Mouse (Mus musculus) layer of hippocampus, postnatal 36 days (tissue): ENCODE results near the gene Tmem131l. TPM values are rescaled to one million over a fixed set of nuclear protein-coding genes. Genes with fewer than 3 reads are reported as not detected.

ENCODE experiments used
- DNase-seq, 2 experiments: peaks; one replicate each; pipeline ENCODE4 v3.0.0; 2022
- total RNA-seq, 2 experiments: library from RNA; stranded (reverse); gene quantifications; 2 replicates each; pipeline ENCODE4 v1.2.3; 2021

The Tmem131l gene
- total RNA-seq, 2 experiments from 2014 or later = 30.8 to 37.4 TPM

DNA sequence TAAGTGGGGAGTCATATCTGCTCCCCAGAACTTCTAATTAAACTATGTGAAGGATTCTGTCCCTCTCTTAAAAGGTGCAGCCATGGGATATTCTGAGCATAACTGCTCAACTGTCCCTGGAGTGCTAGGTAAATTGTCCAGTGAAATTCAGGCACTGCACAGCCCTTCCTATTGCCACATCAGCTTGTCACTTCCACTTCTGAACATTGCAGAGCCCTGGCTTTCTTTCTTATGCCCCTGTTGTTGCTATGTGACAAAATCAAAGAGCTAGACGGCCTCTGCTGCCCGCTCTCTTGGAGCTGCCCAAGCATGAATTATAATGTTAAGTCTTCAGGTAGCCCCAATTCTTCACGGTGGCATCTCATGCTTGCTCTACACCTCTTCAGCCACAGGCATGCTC is 180.9 kb downstream of the Tmem131l start:
- DNase-seq = no peak

- no peak for DNase-seq
Observed at GRCm38 (mm10) chr3:83857621-83858020, 182.4 kb downstream of the Tmem131l start.

GRCm38 (mm10) chr3:83855643-83856042 is 184.3 kb downstream of the Tmem131l start:
- DNase-seq = no peak

GRCm38 (mm10) chr3:83849341-83849740 is 190.6 kb downstream of the Tmem131l start:
- no peak for DNase-seq

Other genes with a start within 250 kb of the Tmem131l start
- under 1 TPM; 0.47 to 0.83 TPM for gene Tlr2, start 198.4 kb downstream of the Tmem131l start, total RNA-seq
- 1 to 10 TPM; 2.3 to 3.1 TPM for gene Mnd1, start 115.6 kb upstream of the Tmem131l start, total RNA-seq
- gene Gm6525, start 133.9 kb upstream of the Tmem131l start, total RNA-seq = not detected